Mouse (Mus musculus): ENCODE results near the gene Foxd3. TPM values are rescaled to one million over a fixed set of nuclear protein-coding genes. Genes with fewer than 3 reads are reported as not detected.

Foxd3 gene
- polyA plus RNA-seq, 1 experiment from 2014 or later: 1.5 TPM

DNA sequence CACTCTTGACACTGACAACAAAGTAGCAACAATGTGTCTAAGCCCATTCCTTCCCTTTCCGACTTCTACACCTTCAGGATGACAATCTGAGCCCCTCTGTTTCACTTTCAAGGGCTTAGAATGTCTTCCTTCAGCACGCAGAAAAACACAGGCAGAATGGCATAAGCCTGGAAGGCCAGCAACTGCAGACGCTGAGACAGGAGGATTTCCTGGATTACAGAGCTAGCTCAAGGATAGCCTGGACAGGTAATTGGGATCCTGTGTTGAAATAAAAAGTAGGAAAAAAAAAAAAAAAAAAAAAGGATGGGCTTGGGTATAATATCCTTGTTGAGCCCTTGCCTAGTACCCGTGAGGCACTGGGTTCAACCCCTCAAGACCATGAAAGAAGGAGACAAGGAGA is 10.5 kb upstream of the Foxd3 start:
- no peak overlapping the region for H3K4me3 ChIP-seq (ENCODE audit: low read length)
- H3K27me3 ChIP-seq (replicated peaks; ENCODE audit: control insufficient read depth, insufficient read depth, low read length): peaks cover 38% of the 10 kb centered on the region
- no peak overlapping the region for H3K9ac ChIP-seq (ENCODE audit: low read depth, low read length)
- H3K27ac ChIP-seq (ENCODE audit: low read depth, low read length): no peak overlapping the region
- H3K36me3 ChIP-seq (ENCODE audit: control insufficient read depth, insufficient read depth, low read length): no peaks in the 10 kb centered on the region
- no peaks in the 10 kb centered on the region for H3K4me1 ChIP-seq (ENCODE audit: control insufficient read depth, insufficient read depth, low read depth, low read length)
- WGBS: 88% methylated on average over 4 of the region's 4 CpGs
- H3K4me2 ChIP-seq (ENCODE audit: low read length): no peak overlapping the region
- no peaks in the 10 kb centered on the region for H3K9me3 ChIP-seq (ENCODE audit: control insufficient read depth, low read length)
- no peak for ATAC-seq

DNA sequence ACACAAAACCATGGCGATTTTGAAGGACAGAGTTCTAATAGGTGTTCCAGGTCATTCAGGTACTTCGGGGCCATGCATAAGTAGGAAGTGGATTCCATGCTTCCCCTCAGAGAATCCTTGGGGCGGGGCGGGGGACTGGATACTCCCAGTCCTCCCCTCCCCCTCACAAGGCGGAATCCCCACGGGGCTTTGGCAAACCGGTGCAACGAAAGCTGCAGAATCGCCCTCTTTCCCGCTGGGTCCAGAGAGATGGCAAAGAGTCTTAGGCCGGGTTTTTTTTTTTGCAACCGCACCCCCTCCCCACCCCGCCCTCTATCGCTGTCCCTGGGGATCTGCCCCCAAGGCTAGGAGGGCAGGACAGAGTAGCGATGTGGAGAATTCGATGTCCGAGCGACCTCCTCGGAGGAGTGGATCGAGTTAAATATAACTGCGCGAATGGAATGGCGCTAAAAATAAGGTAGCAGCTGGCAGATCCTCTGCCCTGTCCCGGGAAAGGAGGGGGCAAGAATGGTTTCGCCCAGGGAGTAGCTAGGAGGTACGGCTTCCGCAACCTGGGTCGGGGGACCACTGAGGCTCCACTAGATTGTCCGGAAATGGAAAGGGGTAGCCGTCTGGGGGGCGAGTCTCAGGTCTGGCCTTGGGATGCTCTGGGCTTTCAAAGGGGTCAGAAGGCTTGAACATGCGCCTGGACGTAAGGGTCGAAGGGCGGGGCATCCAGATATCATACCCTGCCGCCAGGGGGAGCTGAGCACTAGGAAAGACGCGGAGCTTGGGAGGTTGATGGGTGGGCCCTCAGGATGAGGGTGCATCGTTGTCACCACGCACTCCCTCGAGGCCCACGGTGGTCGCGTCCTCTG is 5.8 kb upstream of the Foxd3 start:
- 4% methylated on average over 40 of the region's 44 CpGs for WGBS
- no peak for ATAC-seq
- no peak overlapping the region for H3K4me2 ChIP-seq (ENCODE audit: low read length)
- H3K9ac ChIP-seq (ENCODE audit: low read depth, low read length): no peak overlapping the region
- H3K4me3 ChIP-seq (ENCODE audit: low read length): no peak overlapping the region; the same call in 1 of the 2 replicates
- peaks cover 45% of the 10 kb centered on the region for H3K27me3 ChIP-seq (replicated peaks; ENCODE audit: control insufficient read depth, insufficient read depth, low read length)
- no peaks in the 10 kb centered on the region for H3K36me3 ChIP-seq (ENCODE audit: control insufficient read depth, insufficient read depth, low read length)
- H3K9me3 ChIP-seq (ENCODE audit: control insufficient read depth, low read length): no peaks in the 10 kb centered on the region
- H3K27ac ChIP-seq (ENCODE audit: low read depth, low read length): no peak overlapping the region
- H3K4me1 ChIP-seq (ENCODE audit: control insufficient read depth, insufficient read depth, low read depth, low read length): no peaks in the 10 kb centered on the region

DNA sequence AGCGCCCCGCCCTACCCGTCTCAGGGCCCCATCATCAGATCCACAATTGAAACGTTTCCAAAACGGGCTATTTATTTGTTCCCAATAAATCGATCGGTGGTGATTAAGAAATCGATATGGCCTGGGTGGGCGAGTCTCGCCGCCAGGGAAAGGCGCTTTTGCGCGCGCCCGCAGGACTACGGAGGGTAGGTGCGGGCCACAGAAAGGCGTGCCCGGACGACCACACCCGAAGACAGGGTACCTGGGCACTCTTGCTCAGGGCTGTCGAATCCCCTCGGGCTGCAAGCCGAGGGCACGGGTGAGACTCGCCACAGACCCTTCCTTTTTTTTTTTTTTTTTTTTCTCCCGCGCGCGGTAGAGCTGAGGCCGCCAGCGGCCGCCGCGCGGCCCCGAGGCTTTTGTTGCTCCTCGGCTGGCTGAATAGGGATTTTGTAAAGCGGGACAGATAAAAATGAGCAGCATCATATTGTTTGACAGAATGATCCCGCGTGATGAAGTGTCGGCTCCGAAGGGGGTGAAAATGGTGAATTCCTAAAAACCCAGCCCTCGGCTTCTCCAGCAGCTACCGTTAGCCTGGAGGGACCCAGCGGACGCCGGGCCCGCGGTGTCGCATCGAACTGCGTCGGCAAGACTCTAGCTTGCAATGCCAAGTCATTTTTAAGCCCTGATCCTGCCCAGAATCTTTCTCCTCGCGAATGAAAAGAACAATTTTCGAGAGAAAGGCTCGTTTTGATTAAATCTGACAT is 5.0 kb upstream of the Foxd3 start:
- H3K36me3 ChIP-seq (ENCODE audit: control insufficient read depth, insufficient read depth, low read length): no peaks in the 10 kb centered on the region
- no peak overlapping the region for H3K9ac ChIP-seq (ENCODE audit: low read depth, low read length)
- H3K4me1 ChIP-seq (ENCODE audit: control insufficient read depth, insufficient read depth, low read depth, low read length): peaks cover 2% of the 10 kb centered on the region; the same call in 1 of the 2 replicates
- WGBS: under 1% methylated on average over 54 of the region's 59 CpGs
- peak overlapping the region; percentile 19 for H3K4me3 ChIP-seq (ENCODE audit: low read length)
- H3K27me3 ChIP-seq (replicated peaks; ENCODE audit: control insufficient read depth, insufficient read depth, low read length): peaks cover 48% of the 10 kb centered on the region
- no peaks in the 10 kb centered on the region for H3K9me3 ChIP-seq (ENCODE audit: control insufficient read depth, low read length)
- no peak for ATAC-seq
- H3K27ac ChIP-seq (ENCODE audit: low read depth, low read length): no peak overlapping the region
- peak overlapping the region; percentile 43 for H3K4me2 ChIP-seq (ENCODE audit: low read length)

DNA sequence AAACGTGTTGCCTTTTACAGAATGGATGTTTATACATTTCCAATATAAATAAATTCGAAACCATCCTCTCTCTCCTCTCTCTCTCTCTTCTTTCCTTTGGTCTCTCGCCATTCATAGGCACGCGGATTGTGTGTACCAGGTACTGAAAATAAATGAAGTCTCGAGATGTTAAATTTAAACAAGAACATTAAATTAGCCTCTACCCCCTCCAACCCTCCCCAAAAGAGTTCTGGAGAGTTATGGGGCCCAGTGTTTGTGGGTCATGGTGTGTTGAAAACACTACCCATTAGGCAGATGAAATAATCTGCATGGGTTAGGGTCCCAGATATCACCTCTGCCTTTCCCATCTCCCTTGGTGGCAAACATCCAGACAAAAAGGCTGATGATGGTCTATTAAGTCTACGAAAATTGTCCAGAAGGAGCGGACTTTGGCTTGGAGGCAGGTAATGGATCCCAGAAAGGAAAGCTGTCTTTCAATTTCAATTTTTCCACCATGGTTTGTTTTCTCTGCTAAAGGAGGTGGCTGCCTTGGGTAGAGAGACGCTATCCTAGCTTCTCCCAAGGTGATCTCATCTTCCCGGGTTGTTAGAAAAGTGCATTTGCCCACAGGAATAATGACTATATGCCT is 4.2 kb upstream of the Foxd3 start:
- H3K4me3 ChIP-seq (ENCODE audit: low read length): no peak overlapping the region
- H3K9me3 ChIP-seq (ENCODE audit: control insufficient read depth, low read length): no peaks in the 10 kb centered on the region
- ATAC-seq: no peak
- 14% methylated on average over 10 of the region's 10 CpGs for WGBS
- H3K4me2 ChIP-seq (ENCODE audit: low read length): no peak overlapping the region; the same call in 1 of the 2 replicates
- H3K27ac ChIP-seq (ENCODE audit: low read depth, low read length): no peak overlapping the region
- peaks cover 2% of the 10 kb centered on the region; the same call in 1 of the 2 replicates for H3K4me1 ChIP-seq (ENCODE audit: control insufficient read depth, insufficient read depth, low read depth, low read length)
- H3K27me3 ChIP-seq (replicated peaks; ENCODE audit: control insufficient read depth, insufficient read depth, low read length): peaks cover 51% of the 10 kb centered on the region
- H3K36me3 ChIP-seq (ENCODE audit: control insufficient read depth, insufficient read depth, low read length): no peaks in the 10 kb centered on the region
- H3K9ac ChIP-seq (ENCODE audit: low read depth, low read length): no peak overlapping the region

DNA sequence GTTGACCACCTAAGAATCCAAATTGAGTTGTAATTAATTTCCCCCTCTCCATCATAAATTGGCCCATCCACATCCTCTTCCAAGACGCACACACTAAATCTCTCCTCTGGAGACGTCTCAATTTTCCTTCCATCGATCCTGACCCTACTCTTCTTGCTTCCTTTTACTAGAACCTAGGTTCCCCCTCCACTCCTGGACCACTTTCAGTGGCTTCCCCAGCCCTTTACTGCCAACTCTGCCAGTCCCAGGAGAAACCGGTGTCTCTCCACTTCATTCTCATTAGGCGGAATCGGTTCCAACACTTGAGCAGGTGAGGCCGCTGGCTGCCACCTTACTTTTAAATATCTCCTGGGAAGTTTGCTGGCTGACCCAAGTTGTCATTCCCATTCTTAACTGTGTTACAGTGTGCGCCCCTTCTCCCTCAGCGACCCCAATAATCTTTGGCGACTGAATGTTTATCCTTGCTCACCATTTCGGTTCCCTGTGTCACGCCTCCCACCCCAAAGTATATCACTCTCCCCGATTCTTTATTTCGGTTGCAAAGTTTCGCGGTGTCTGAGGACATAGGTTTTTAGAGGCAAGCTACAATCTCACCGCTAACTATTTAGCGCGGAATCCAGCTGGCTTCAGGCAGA is 3.4 kb upstream of the Foxd3 start:
- Histone ChIP-seq H3K4me3 (ENCODE audit: low read length) (no peak overlapping the region), H3K4me1 (ENCODE audit: control insufficient read depth, insufficient read depth, low read depth, low read length) (peaks cover 9% of the 10 kb centered on the region), H3K27me3 (replicated peaks; ENCODE audit: control insufficient read depth, insufficient read depth, low read length) (peaks cover 56% of the 10 kb centered on the region), H3K9me3 (ENCODE audit: control insufficient read depth, low read length) (no peaks in the 10 kb centered on the region), H3K9ac (ENCODE audit: low read depth, low read length) (no peak overlapping the region), H3K36me3 (ENCODE audit: control insufficient read depth, insufficient read depth, low read length) (no peaks in the 10 kb centered on the region), H3K27ac (ENCODE audit: low read depth, low read length) (no peak overlapping the region), H3K4me2 (ENCODE audit: low read length) (no peak overlapping the region)
- no peak for ATAC-seq
- WGBS: 2% methylated on average over 19 of the region's 19 CpGs

DNA sequence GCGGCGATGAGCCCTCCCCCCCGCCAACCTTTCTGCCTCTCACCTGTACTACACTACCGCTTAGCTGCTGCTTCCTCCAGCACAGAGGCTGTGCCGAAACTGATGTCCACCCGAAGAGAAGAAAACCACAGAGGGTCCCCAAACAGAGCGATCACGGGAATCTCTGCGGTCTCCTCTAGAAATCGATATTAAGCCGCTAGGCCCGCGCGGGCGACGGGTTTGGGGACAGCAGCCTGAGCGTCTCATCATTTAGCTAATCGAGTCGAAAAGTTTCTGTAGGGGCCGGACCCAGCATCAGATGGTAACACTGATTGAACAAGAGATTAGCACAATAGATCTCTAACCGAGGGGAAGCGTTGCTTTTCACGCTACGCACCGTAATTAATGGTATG is 2.9 kb upstream of the Foxd3 start:
- WGBS: 1% methylated on average over 25 of the region's 25 CpGs
- Histone ChIP-seq H3K36me3 (ENCODE audit: control insufficient read depth, insufficient read depth, low read length) (no peaks in the 10 kb centered on the region), H3K4me2 (ENCODE audit: low read length) (no peak overlapping the region), H3K27ac (ENCODE audit: low read depth, low read length) (no peak overlapping the region), H3K4me1 (ENCODE audit: control insufficient read depth, insufficient read depth, low read depth, low read length) (peaks cover 10% of the 10 kb centered on the region), H3K9ac (ENCODE audit: low read depth, low read length) (no peak overlapping the region), H3K27me3 (replicated peaks; ENCODE audit: control insufficient read depth, insufficient read depth, low read length) (peaks cover 53% of the 10 kb centered on the region), H3K9me3 (ENCODE audit: control insufficient read depth, low read length) (no peaks in the 10 kb centered on the region), H3K4me3 (ENCODE audit: low read length) (no peak overlapping the region; the same call in 1 of the 2 replicates)
- no peak for ATAC-seq

DNA sequence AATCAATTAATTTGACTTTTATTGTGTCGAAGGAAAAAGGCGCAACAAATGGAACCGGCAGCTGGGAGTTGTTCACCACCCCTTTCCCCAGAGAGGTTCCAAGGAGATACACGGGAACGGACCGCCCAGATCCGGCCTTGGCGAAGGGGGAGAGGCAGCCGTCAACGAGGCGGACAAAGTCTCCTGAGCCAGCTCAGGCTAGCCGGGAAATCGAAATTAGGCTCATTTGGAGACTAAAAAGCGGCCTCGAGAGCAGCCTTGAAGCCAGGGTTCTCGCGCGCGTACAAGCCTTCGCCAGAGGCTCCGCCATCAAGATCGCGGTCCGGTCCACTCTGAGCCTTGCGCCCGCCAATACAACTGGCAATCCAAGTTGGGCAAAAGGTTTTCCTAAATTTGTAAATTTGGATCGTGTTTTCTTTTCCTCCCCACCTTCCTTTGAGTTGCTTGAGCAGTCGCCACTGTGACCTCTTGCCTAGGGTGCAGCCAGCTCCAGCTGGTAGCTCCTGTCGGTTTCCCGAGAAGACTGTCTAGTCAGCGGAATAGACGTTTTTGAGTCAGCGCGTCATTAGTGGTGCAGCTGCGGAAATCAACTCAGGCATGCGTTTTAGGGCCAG is 2.4 kb upstream of the Foxd3 start:
- Histone ChIP-seq H3K9me3 (ENCODE audit: control insufficient read depth, low read length) (no peaks in the 10 kb centered on the region), H3K27me3 (replicated peaks; ENCODE audit: control insufficient read depth, insufficient read depth, low read length) (peaks cover 48% of the 10 kb centered on the region), H3K4me2 (ENCODE audit: low read length) (no peak overlapping the region; the same call in 1 of the 2 replicates), H3K4me3 (ENCODE audit: low read length) (no peak overlapping the region), H3K4me1 (ENCODE audit: control insufficient read depth, insufficient read depth, low read depth, low read length) (peaks cover 10% of the 10 kb centered on the region), H3K27ac (ENCODE audit: low read depth, low read length) (no peak overlapping the region), H3K36me3 (ENCODE audit: control insufficient read depth, insufficient read depth, low read length) (no peaks in the 10 kb centered on the region), H3K9ac (ENCODE audit: low read depth, low read length) (no peak overlapping the region)
- under 1% methylated on average over 36 of the region's 36 CpGs for WGBS
- ATAC-seq: no peak

DNA sequence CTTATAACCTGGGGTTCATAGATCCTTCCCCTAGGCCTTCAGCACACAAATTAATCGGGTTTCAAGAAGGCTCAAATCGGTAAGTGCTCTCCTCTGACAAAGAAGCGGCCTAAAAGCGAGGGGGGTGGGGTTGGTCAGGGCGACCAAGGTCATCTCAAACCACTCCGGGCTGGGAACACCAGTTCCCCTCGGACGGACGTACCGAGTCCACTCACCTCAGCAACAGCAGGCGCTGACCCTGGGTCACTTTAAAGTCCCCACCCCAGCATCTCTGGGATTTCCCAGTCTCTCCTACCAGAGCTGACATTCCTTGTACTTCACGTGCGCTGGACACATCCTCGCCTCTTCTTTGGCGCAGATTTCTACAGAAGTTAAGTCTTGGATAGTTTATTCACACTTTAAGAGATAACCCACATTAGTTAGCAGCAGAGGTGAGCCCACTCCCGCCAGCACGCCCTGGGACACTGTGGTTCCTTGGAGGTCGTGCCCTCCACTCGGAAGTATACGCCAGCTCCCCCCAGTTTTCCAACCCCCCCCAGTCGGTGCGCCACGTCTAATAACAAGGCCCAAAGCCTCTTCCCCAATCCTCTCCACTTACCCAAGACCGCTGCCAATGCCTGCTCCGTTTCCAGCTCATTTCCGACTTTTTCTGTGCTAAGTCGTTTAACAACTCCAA is 1.3 kb upstream of the Foxd3 start:
- Histone ChIP-seq H3K4me3 (ENCODE audit: low read length) (0 out of 2 replicates have a peak overlapping the region, but pooled peaks have one; percentile 17), H3K9me3 (ENCODE audit: control insufficient read depth, low read length) (no peaks in the 10 kb centered on the region), H3K36me3 (ENCODE audit: control insufficient read depth, insufficient read depth, low read length) (no peaks in the 10 kb centered on the region), H3K27me3 (replicated peaks; ENCODE audit: control insufficient read depth, insufficient read depth, low read length) (peaks cover 38% of the 10 kb centered on the region), H3K27ac (ENCODE audit: low read depth, low read length) (no peak overlapping the region), H3K4me1 (ENCODE audit: control insufficient read depth, insufficient read depth, low read depth, low read length) (peaks cover 10% of the 10 kb centered on the region), H3K9ac (ENCODE audit: low read depth, low read length) (no peak overlapping the region), H3K4me2 (ENCODE audit: low read length) (0 out of 2 replicates have a peak overlapping the region, but pooled peaks have one; percentile 3)
- 1% methylated on average over 27 of the region's 27 CpGs for WGBS
- ATAC-seq: no peak
